Mouse (Mus musculus): ENCODE results near the gene Timd2.
A peak's percentile ranks its signal among the peaks of the same experiment; 100 is the strongest.
"Not testable (repeated sequence)": the region's sequence is repeated elsewhere in the genome, so short reads cannot be mapped to it uniquely, and the experiment has no call there.

Timd2 gene

GRCm38 (mm10) chr11:46665599-46666522 lies 41.0 kb downstream of the Timd2 start:
- DNase-seq (ENCODE audit: low read depth, low spot score) = peak; percentile 45

- no peak for DNase-seq (ENCODE audit: low read depth, low spot score)
Observed at GRCm38 (mm10) chr11:46663215-46663614, 43.6 kb downstream of the Timd2 start.

- DNase-seq (ENCODE audit: low read depth, low spot score) = no peak
Observed at GRCm38 (mm10) chr11:46652476-46652875, 54.4 kb downstream of the Timd2 start.

GRCm38 (mm10) chr11:46649655-46650054 lies 57.2 kb downstream of the Timd2 start:
- not testable (repeated sequence) for DNase-seq (ENCODE audit: low read depth, low spot score)

GRCm38 (mm10) chr11:46644824-46645223 lies 62.0 kb downstream of the Timd2 start:
- no peak for DNase-seq (ENCODE audit: low read depth, low spot score)

- peak; percentile 8 for DNase-seq (ENCODE audit: low read depth, low spot score)
Observed at GRCm38 (mm10) chr11:46636568-46636967, 70.3 kb downstream of the Timd2 start.

GRCm38 (mm10) chr11:46635516-46635915 lies 71.3 kb downstream of the Timd2 start:
- not testable (repeated sequence) for DNase-seq (ENCODE audit: low read depth, low spot score)

- DNase-seq (ENCODE audit: low read depth, low spot score) = peak; percentile 19
Observed at GRCm38 (mm10) chr11:46631635-46632034, 75.2 kb downstream of the Timd2 start.

- DNase-seq (ENCODE audit: low read depth, low spot score) = no peak
Observed at GRCm38 (mm10) chr11:46629211-46629795, 77.6 kb downstream of the Timd2 start, which contains the start of gene Dppa1. Dppa1 (minus strand) TSS chr11:46629261.

- DNase-seq (ENCODE audit: low read depth, low spot score) = no peak
Observed at GRCm38 (mm10) chr11:46620414-46621168, 86.3 kb downstream of the Timd2 start.

- DNase-seq (ENCODE audit: low read depth, low spot score) = no peak
Observed at GRCm38 (mm10) chr11:46619929-46620328, 86.9 kb downstream of the Timd2 start.
